Mouse (Mus musculus) erythroblast, embryonic 14.5 days (primary cell): Measurements from ENCODE around the gene Zfp109. TPM values are rescaled to one million over a fixed set of nuclear protein-coding genes. Genes with fewer than 3 reads are reported as not detected.
A peak's percentile ranks its signal among the peaks of the same experiment; 100 is the strongest.
"Not testable (repeated sequence)": the region's sequence is repeated elsewhere in the genome, so short reads cannot be mapped to it uniquely, and the experiment has no call there.

Experiments used
- H3K27me3 ChIP-seq: 2 replicates; pipeline ENCODE4 v1.6.1; 2012; ENCODE audit warnings: inconsistent platforms; ENCODE audit not compliant: control insufficient read depth
- H3K36me3 ChIP-seq: 2 replicates; pipeline ENCODE4 v1.6.1; 2012; ENCODE audit warnings: mild to moderate bottlenecking, inconsistent platforms; ENCODE audit not compliant: control insufficient read depth
- H3K4me1 ChIP-seq: 2 replicates; pipeline ENCODE4 v1.6.1; 2012; ENCODE audit warnings: inconsistent platforms; ENCODE audit not compliant: control insufficient read depth
- H3K4me3 ChIP-seq: replicated peaks from 2 replicates; pipeline ENCODE3; 2012; ENCODE audit warnings: moderate library complexity, mild to moderate bottlenecking, inconsistent platforms
- H3K9me3 ChIP-seq: 2 replicates; pipeline ENCODE4 v1.6.1; 2012; ENCODE audit warnings: low read length, inconsistent platforms, mixed read lengths; ENCODE audit not compliant: control insufficient read depth
- GATA1 ChIP-seq: IDR thresholded peaks from 2 replicates; pipeline ENCODE4 v1.6.1; 2012; ENCODE audit warnings: low read length, inconsistent platforms, mixed read lengths
- TAL1 ChIP-seq: IDR thresholded peaks from 3 replicates; pipeline ENCODE4 v1.6.1; 2012; ENCODE audit warnings: low read length, inconsistent platforms, mixed read lengths
- polyA plus RNA-seq: library from polyadenylated mRNA; stranded (reverse); fragments of >175 nt; gene quantifications from 2 replicates; pipeline ENCODE4 v1.2.3, GENCODE M21; 2012

Zfp109 gene
- polyA plus RNA-seq = 0.02 TPM in 1 of 2 replicates, not detected in the other

- peak within 1 kb of the TSS; percentile 75 for H3K4me3 ChIP-seq
- no peaks in the 10 kb centered on the region for H3K27me3 ChIP-seq
- no peaks in the 10 kb centered on the region for H3K9me3 ChIP-seq
- H3K36me3 ChIP-seq = peaks cover 5% of the 10 kb centered on the region
- H3K4me1 ChIP-seq = peaks cover 10% of the 10 kb centered on the region
- no peak for TF ChIP-seq TAL1
- no peak for TF ChIP-seq GATA1
Observed at GRCm38 (mm10) chr7:24237040-24237791, at the start of gene Zfp109. Gene Zfp109 (minus strand): TSS chr7:24237560.

DNA sequence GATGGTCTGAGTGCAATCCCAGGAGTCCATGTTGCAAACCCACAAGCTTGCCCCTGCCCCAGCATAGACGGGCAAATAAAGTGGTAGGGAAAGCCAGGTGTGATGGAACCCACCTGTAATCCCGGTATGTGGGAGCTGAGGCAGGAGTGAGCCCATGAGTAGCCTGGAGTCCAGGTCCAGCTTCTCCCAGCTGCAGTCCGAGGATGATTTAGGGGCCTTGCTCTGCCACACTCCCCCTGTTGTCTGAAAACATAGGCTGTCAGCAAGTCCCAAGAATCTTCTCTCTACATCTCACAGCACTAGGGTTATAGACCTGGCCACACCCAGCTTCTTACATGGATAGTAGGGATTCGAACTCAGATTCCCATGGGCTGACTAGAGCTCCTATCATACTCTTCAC lies 49.6 kb upstream of the Zfp109 start:
- Histone ChIP-seq H3K27me3 (no peaks in the 10 kb centered on the region), H3K36me3 (peaks cover 16% of the 10 kb centered on the region), H3K9me3 (peaks cover 7% of the 10 kb centered on the region; the same call in 1 of the 2 replicates), H3K4me1 (no peaks in the 10 kb centered on the region; the same call in 1 of the 2 replicates), H3K4me3 (no peak overlapping the region)
- TF ChIP-seq GATA1 (no peak), TAL1 (no peak)

DNA sequence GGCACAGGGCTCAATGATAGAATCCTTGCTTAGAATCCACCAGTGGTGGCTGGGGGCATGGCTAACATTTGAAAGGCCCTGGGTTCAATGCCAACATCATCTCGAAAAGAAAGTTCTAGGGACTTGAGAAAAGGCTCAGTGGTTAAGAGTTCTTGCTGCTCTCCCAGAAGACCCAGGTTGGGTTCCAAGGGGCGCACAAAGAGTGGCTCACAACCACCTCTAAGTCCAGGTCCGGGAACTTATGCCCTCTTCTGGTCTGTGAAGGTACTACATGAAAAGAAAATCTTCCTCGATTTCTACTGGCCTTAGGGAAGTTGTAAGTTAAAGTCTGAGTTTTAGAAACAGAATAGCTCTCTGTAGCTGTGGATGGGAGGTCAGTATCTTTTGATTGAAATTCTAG lies 48.7 kb upstream of the Zfp109 start:
- no peak overlapping the region for H3K4me3 ChIP-seq
- H3K4me1 ChIP-seq = no peaks in the 10 kb centered on the region; the same call in 1 of the 2 replicates
- peaks cover 7% of the 10 kb centered on the region for H3K36me3 ChIP-seq
- H3K27me3 ChIP-seq = no peaks in the 10 kb centered on the region
- no peak for TF ChIP-seq GATA1
- TF ChIP-seq TAL1 = no peak
- no peaks in the 10 kb centered on the region; the same call in 1 of the 2 replicates for H3K9me3 ChIP-seq

- no peak for TF ChIP-seq TAL1
- TF ChIP-seq GATA1 = no peak
- H3K27me3 ChIP-seq = no peaks in the 10 kb centered on the region
- H3K9me3 ChIP-seq = no peaks in the 10 kb centered on the region; the same call in 1 of the 2 replicates
- H3K4me1 ChIP-seq = no peaks in the 10 kb centered on the region
- H3K36me3 ChIP-seq = no peaks in the 10 kb centered on the region
- no peak overlapping the region for H3K4me3 ChIP-seq
Observed at GRCm38 (mm10) chr7:24280858-24281145, 43.4 kb upstream of the Zfp109 start.

GRCm38 (mm10) chr7:24280031-24280857 lies 42.9 kb upstream of the Zfp109 start:
- Histone ChIP-seq H3K27me3 (no peaks in the 10 kb centered on the region), H3K36me3 (no peaks in the 10 kb centered on the region; the same call in 1 of the 2 replicates), H3K9me3 (no peaks in the 10 kb centered on the region; the same call in 1 of the 2 replicates), H3K4me3 (no peak overlapping the region), H3K4me1 (no peaks in the 10 kb centered on the region)
- TF ChIP-seq TAL1 = no peak

- not testable (repeated sequence) for H3K27me3 ChIP-seq, H3K9me3 ChIP-seq, H3K4me3 ChIP-seq, H3K4me1 ChIP-seq, H3K36me3 ChIP-seq
Observed at GRCm38 (mm10) chr7:24278771-24279170, 41.4 kb upstream of the Zfp109 start.

- no peaks in the 10 kb centered on the region for H3K9me3 ChIP-seq
- H3K36me3 ChIP-seq = peaks cover 6% of the 10 kb centered on the region; the same call in 1 of the 2 replicates
- H3K27me3 ChIP-seq = no peaks in the 10 kb centered on the region
- no peak overlapping the region for H3K4me3 ChIP-seq
- H3K4me1 ChIP-seq = peaks cover 4% of the 10 kb centered on the region
- TF ChIP-seq GATA1 = no peak
- no peak for TF ChIP-seq TAL1
Observed at GRCm38 (mm10) chr7:24274456-24274855, 37.1 kb upstream of the Zfp109 start.

GRCm38 (mm10) chr7:24271191-24271590 lies 33.8 kb upstream of the Zfp109 start:
- Histone ChIP-seq H3K4me1 (peaks cover 4% of the 10 kb centered on the region), H3K27me3 (no peaks in the 10 kb centered on the region), H3K36me3 (peaks cover 6% of the 10 kb centered on the region; the same call in 1 of the 2 replicates), H3K9me3 (no peaks in the 10 kb centered on the region), H3K4me3 (no peak overlapping the region)
- no peak for TF ChIP-seq GATA1
- no peak for TF ChIP-seq TAL1

DNA sequence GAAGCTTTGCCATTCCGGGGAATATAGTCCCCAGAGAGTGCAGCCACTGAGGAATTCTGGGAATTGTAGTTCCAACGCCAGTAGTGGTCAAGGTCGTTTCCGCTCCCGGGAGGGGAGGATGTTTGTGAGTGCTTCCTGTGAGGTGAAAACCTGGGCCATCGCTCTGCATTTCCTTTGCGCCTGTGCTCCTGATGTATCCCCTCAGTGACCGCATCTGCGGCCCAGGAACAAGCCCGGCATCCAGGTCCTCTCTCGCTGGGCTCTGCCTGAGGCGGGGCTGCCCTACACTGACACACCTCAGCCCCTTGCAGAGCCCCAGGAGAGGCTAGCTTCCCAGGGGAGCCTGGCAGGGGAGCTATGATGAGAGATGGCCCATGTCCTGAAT lies 32.9 kb upstream of the Zfp109 start, which contains the start of gene Zfp93:
Gene Zfp93, plus strand, starts transcription at position 133 of the 385 bp plus-strand sequence.
- TF ChIP-seq TAL1 = no peak
- TF ChIP-seq GATA1 = no peak
- Histone ChIP-seq H3K4me3 (peak within 1 kb of the TSS; percentile 61), H3K27me3 (no peaks in the 10 kb centered on the region), H3K4me1 (peaks cover 4% of the 10 kb centered on the region), H3K36me3 (peaks cover 6% of the 10 kb centered on the region; the same call in 1 of the 2 replicates), H3K9me3 (no peaks in the 10 kb centered on the region)
